Mouse (Mus musculus): ENCODE measurements around the gene Rps18.

- TF ChIP-seq FOSL1 (IDR thresholded peaks at IDR 0.05; ENCODE audit: insufficient read depth, low read length, poor library complexity, severe bottlenecking) (no peak), USF1 (IDR thresholded peaks at IDR 0.05; ENCODE audit: low read depth) (no peak), CTCF (IDR thresholded peaks at IDR 0.05; ENCODE audit: control insufficient read depth, insufficient read depth, insufficient read length) (no peak), CEBPB (IDR thresholded peaks at IDR 0.05; ENCODE audit: low read depth) (no peak), MYOD1 (IDR thresholded peaks at IDR 0.05; ENCODE audit: control insufficient read depth, insufficient read length, low read depth) (no peak), MYOG (IDR thresholded peaks at IDR 0.05; ENCODE audit: control insufficient read depth, extremely low read depth, insufficient read length) (no peak), MAX (IDR thresholded peaks at IDR 0.05) (no peak)
Measured at GRCm38 (mm10) chr17:33931947-33932346, 23.9 kb downstream of the Rps18 start.

All from C2C12 (cell line).